Mouse (Mus musculus): ENCODE measurements at regions not wholly inside any gene's neighbourhood (a gene's known extent, or its start where the extent isn't known, plus 50 kb on each side); places are given as distances from the start of the nearest gene placed in this dataset.

DNA sequence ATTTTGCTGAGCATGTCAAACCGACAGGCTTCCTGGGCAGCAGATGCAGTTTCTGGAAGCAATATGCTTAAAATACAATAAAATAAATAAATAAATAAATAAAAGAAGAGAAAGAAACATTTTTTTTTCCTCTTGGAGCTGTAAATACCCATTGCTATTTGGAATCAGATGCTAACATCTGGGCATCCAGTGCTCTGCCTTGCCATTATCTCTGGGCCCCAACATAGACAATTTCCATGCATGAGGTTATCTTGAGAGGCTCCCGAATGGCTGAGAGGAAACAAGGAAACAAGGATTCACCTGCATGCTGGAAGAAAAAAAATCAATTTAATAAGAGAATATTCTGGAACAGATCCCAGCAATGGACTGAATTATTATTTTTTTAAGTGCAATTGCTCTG is 120.0 kb upstream of the Meis1 start:
- H3K9ac ChIP-seq (ENCODE audit: low read depth, low read length): no peak overlapping the region
- H3K27ac ChIP-seq (ENCODE audit: low read depth, low read length): no peak overlapping the region
- ATAC-seq (replicated peaks; ENCODE audit: low FRiP score) (no peak), DNase-seq (ENCODE audit: low spot score) (no peak)
- H3K4me1 ChIP-seq (replicated peaks; ENCODE audit: control insufficient read depth, insufficient read depth, low read length): no peaks in the 10 kb centered on the region
- no peaks in the 10 kb centered on the region for H3K9me3 ChIP-seq (ENCODE audit: control insufficient read depth, low read length)
- no peak overlapping the region for H3K4me2 ChIP-seq
- H3K27me3 ChIP-seq (replicated peaks; ENCODE audit: control insufficient read depth, insufficient read depth, low read length): no peaks in the 10 kb centered on the region
- no peak overlapping the region for H3K4me3 ChIP-seq (ENCODE audit: low read depth, low read length)
- H3K36me3 ChIP-seq (ENCODE audit: control insufficient read depth, insufficient read depth, low read length): no peaks in the 10 kb centered on the region
- 69% methylated on average over 2 of the region's 2 CpGs for WGBS

DNA sequence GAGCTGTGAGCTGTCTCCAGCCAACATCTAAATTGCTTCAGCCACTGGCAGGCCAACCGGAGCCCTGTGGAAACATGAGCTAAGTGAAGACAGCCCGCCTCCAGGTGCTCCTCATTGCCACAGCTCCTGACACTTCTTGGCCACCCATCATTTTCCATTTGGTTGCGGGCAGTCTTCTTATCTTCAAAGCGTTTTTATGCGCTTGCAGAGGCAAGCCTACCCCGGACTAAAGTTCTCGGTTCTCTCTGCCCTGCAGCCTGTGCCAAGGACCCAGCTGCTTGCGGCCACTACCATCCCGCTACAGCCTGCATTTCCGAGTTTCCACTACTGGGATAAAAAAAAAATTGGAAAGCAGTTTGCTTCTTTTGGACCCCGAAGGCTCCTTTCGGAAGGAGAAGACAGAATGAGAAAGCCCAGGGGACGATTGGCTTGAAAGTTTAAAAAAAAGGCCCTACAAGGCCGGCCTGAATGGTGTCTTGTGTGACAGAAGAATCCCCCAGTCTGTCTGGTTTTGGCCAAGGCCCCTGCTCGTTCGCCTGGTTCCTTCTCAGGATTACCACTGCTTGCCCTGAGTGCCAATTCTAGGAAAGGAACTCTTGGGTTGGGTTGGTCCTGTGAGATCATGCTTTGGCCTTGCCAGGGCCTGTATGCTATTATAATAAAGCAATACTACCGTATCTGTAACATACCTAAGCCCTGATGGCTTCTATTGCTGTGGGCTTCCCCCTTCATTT is 124.6 kb upstream of the Meis1 start:
- H3K27me3 ChIP-seq (replicated peaks; ENCODE audit: control insufficient read depth, insufficient read depth, low read length): no peaks in the 10 kb centered on the region
- no peaks in the 10 kb centered on the region for H3K9me3 ChIP-seq (ENCODE audit: control insufficient read depth, low read length)
- H3K27ac ChIP-seq (ENCODE audit: low read depth, low read length): no peak overlapping the region
- no peaks in the 10 kb centered on the region for H3K36me3 ChIP-seq (ENCODE audit: control insufficient read depth, insufficient read depth, low read length)
- H3K4me1 ChIP-seq (replicated peaks; ENCODE audit: control insufficient read depth, insufficient read depth, low read length): no peaks in the 10 kb centered on the region
- 65% methylated on average over 17 of the region's 17 CpGs for WGBS
- H3K4me2 ChIP-seq: no peak overlapping the region
- no peak overlapping the region for H3K9ac ChIP-seq (ENCODE audit: low read depth, low read length)
- no peak for DNase-seq (ENCODE audit: low spot score)
- no peak overlapping the region for H3K4me3 ChIP-seq (ENCODE audit: low read depth, low read length)
- no peak for ATAC-seq (replicated peaks; ENCODE audit: low FRiP score)

DNA sequence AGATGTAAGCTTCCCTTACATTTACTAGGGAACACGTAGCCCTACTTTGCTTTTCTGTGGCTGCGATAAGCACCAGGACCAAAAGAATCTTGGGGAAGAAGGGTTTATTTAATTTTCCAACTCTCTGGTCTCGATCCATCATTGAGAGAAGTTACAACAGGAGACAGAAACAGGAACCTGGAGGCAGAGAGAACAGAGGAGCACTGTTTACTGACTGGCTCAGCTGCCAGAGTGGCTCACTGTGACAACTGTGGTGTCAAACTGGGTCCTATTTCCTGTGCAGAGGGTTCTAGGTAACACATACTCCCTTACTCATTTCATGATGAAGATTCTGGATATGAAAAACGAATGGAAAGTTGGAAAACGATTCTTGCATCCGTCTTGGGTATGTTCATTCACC is 125.7 kb upstream of the Meis1 start:
- Histone ChIP-seq H3K27ac (ENCODE audit: low read depth, low read length) (no peak overlapping the region), H3K4me2 (no peak overlapping the region)

DNA sequence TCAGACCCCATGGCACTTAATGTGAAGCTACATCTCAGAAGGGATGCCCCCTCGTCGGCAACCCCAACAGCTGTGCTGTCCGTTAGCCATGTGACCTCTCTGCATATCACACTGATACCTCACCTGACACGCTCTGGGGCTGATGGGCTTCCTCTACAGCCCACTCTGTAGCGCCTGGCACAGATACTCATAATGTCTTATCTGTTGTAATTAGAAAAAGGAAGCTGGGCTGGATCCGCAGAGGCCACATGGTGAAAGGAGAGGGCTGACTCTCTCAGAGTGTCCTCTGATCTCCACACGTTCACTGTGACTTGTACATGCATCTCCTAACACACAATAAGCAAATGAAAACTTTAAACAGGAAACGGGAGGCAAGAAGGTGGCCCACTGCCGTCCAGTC is 126.5 kb upstream of the Meis1 start:
- no peak for DNase-seq (ENCODE audit: low spot score)
- Histone ChIP-seq H3K9me3 (ENCODE audit: control insufficient read depth, low read length) (no peaks in the 10 kb centered on the region), H3K4me3 (ENCODE audit: low read depth, low read length) (no peak overlapping the region), H3K4me1 (replicated peaks; ENCODE audit: control insufficient read depth, insufficient read depth, low read length) (no peaks in the 10 kb centered on the region), H3K27me3 (replicated peaks; ENCODE audit: control insufficient read depth, insufficient read depth, low read length) (no peaks in the 10 kb centered on the region), H3K4me2 (no peak overlapping the region), H3K36me3 (ENCODE audit: control insufficient read depth, insufficient read depth, low read length) (no peaks in the 10 kb centered on the region), H3K9ac (ENCODE audit: low read depth, low read length) (no peak overlapping the region), H3K27ac (ENCODE audit: low read depth, low read length) (no peak overlapping the region)
- 50% methylated on average over 9 of the region's 9 CpGs for WGBS
- ATAC-seq (replicated peaks; ENCODE audit: low FRiP score): no peak

More for the DNA sequence above, 125.7 kb upstream of the Meis1 start:
- DNase-seq (ENCODE audit: low spot score) (no peak), ATAC-seq (replicated peaks; ENCODE audit: low FRiP score) (no peak)
- Histone ChIP-seq H3K4me1 (replicated peaks; ENCODE audit: control insufficient read depth, insufficient read depth, low read length) (no peaks in the 10 kb centered on the region), H3K4me3 (ENCODE audit: low read depth, low read length) (no peak overlapping the region), H3K27me3 (replicated peaks; ENCODE audit: control insufficient read depth, insufficient read depth, low read length) (no peaks in the 10 kb centered on the region), H3K9me3 (ENCODE audit: control insufficient read depth, low read length) (no peaks in the 10 kb centered on the region), H3K36me3 (ENCODE audit: control insufficient read depth, insufficient read depth, low read length) (no peaks in the 10 kb centered on the region), H3K9ac (ENCODE audit: low read depth, low read length) (no peak overlapping the region)
- WGBS: 82% methylated on average over 6 of the region's 6 CpGs

DNA sequence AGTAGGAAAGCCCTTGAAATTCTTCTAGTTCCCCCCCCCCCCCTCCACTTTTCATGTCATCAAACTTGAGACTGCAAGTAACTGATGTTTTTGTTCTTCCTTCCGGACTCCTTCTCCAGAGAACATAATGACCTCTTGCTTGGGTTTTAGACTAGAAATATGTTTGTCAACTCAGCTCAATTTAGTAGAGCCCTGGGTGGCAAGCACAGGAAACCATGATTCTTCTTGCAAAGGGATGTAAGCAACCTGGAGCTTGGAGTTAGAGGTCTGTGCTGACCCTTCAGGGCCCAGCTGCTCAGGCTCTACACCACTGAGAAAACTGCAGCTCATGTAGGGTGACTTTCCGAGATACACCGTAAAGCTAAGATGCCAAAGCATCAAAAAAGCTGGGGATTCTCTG is 127.2 kb upstream of the Meis1 start:
- Histone ChIP-seq H3K27ac (ENCODE audit: low read depth, low read length) (no peak overlapping the region), H3K4me2 (no peak overlapping the region), H3K9me3 (ENCODE audit: control insufficient read depth, low read length) (no peaks in the 10 kb centered on the region), H3K27me3 (replicated peaks; ENCODE audit: control insufficient read depth, insufficient read depth, low read length) (no peaks in the 10 kb centered on the region), H3K4me3 (ENCODE audit: low read depth, low read length) (no peak overlapping the region), H3K9ac (ENCODE audit: low read depth, low read length) (no peak overlapping the region), H3K36me3 (ENCODE audit: control insufficient read depth, insufficient read depth, low read length) (no peaks in the 10 kb centered on the region), H3K4me1 (replicated peaks; ENCODE audit: control insufficient read depth, insufficient read depth, low read length) (no peaks in the 10 kb centered on the region)
- no peak for ATAC-seq (replicated peaks; ENCODE audit: low FRiP score)
- DNase-seq (ENCODE audit: low spot score): no peak
- 81% methylated on average over 3 of the region's 3 CpGs for WGBS

DNA sequence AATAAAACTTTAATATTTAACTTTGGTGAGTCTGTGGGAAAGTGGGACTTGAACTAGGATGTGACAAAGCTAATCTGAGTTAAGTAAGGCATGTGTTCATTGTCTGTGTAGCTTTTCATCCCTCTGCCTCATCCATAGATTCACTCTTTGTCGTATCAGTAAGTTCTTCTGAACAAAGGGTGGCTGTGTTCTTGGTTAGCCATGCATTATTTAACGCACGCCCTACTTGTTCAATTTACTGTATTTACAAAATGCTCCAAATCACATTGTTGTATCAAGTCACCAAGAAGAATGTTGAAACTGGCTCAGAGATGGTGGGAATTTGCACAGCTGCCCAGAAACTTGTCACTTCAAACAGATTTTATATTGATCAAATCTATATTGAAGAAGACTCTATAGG is 132.2 kb upstream of the Meis1 start:
- 83% methylated on average over 3 of the region's 3 CpGs for WGBS
- H3K4me3 ChIP-seq (ENCODE audit: low read depth, low read length): no peak overlapping the region
- H3K9me3 ChIP-seq (ENCODE audit: control insufficient read depth, low read length): no peaks in the 10 kb centered on the region
- H3K4me1 ChIP-seq (replicated peaks; ENCODE audit: control insufficient read depth, insufficient read depth, low read length): no peaks in the 10 kb centered on the region
- no peak overlapping the region for H3K9ac ChIP-seq (ENCODE audit: low read depth, low read length)
- ATAC-seq (replicated peaks; ENCODE audit: low FRiP score) (no peak), DNase-seq (ENCODE audit: low spot score) (no peak)
- H3K27me3 ChIP-seq (replicated peaks; ENCODE audit: control insufficient read depth, insufficient read depth, low read length): no peaks in the 10 kb centered on the region
- no peak overlapping the region for H3K27ac ChIP-seq (ENCODE audit: low read depth, low read length)
- H3K4me2 ChIP-seq: no peak overlapping the region
- H3K36me3 ChIP-seq (ENCODE audit: control insufficient read depth, insufficient read depth, low read length): no peaks in the 10 kb centered on the region

DNA sequence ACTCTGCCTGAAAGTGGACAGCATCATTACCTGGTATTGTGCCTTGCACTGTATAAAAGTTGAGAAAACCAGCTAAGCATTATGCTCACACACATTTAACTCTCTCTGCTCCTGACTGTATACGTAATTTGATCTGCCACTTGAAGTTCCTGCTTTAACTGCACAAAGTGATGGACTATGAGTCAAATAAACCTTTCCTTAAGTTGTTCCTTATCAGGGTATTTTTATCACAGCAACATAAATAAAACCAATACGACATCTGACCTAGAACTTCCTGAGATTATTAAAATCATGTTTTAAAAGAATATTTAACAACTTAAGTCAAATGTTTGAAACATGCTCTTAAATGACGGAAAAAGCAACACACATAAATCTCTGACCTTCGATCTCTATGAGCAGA is 134.9 kb upstream of the Meis1 start:
- ATAC-seq (replicated peaks; ENCODE audit: low FRiP score) (no peak), DNase-seq (ENCODE audit: low spot score) (no peak)
- Histone ChIP-seq H3K27me3 (replicated peaks; ENCODE audit: control insufficient read depth, insufficient read depth, low read length) (no peaks in the 10 kb centered on the region), H3K4me2 (no peak overlapping the region), H3K36me3 (ENCODE audit: control insufficient read depth, insufficient read depth, low read length) (no peaks in the 10 kb centered on the region), H3K27ac (ENCODE audit: low read depth, low read length) (no peak overlapping the region), H3K4me3 (ENCODE audit: low read depth, low read length) (no peak overlapping the region), H3K9ac (ENCODE audit: low read depth, low read length) (no peak overlapping the region), H3K4me1 (replicated peaks; ENCODE audit: control insufficient read depth, insufficient read depth, low read length) (no peaks in the 10 kb centered on the region), H3K9me3 (ENCODE audit: control insufficient read depth, low read length) (no peaks in the 10 kb centered on the region)
- WGBS: 67% methylated on average over 4 of the region's 4 CpGs

DNA sequence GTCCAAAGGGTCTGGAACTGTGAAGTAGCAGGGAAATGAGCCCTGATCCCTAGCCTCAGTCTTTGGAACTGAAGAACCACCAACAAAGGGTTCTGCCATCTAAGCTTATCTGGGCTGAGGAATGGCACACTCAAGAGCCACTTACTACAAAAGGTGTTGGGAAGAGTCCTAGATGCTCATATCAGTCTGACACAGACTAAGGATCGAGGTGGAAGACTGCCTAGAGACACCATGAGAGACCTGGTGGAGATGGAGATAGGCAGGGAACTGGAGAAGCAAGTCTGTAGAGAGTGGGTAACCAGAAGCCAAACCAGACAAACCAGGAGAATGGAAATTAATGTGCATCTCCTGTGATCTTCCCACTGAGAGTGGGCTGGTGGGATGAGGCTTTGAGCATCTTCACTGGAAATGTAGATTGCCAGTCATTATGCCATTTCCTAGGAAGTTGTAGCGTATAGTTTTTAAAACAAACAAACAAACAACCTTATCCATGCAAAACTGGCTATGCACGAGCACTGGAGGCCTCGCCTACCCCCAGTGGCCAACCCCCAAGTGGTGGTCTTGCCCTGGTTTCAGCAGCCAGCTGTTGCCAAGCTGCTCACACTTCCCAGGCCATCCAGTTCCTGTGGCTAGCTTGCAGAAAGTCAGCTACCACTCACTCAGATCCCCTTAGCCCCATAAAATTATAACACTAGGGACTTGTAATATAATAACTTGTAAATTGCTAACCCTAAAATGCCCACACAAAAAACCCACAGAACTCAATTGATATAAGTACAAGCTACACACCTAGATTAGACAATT is 136.2 kb upstream of the Meis1 start:
- H3K4me2 ChIP-seq: no peak overlapping the region
- H3K9ac ChIP-seq (ENCODE audit: low read depth, low read length): no peak overlapping the region
- 84% methylated on average over 4 of the region's 4 CpGs for WGBS
- no peak overlapping the region for H3K27ac ChIP-seq (ENCODE audit: low read depth, low read length)
- no peak overlapping the region for H3K4me3 ChIP-seq (ENCODE audit: low read depth, low read length)
- no peak for ATAC-seq (replicated peaks; ENCODE audit: low FRiP score)
- no peaks in the 10 kb centered on the region for H3K27me3 ChIP-seq (replicated peaks; ENCODE audit: control insufficient read depth, insufficient read depth, low read length)
- no peak for DNase-seq (ENCODE audit: low spot score)
- no peaks in the 10 kb centered on the region for H3K36me3 ChIP-seq (ENCODE audit: control insufficient read depth, insufficient read depth, low read length)
- no peaks in the 10 kb centered on the region for H3K9me3 ChIP-seq (ENCODE audit: control insufficient read depth, low read length)
- H3K4me1 ChIP-seq (replicated peaks; ENCODE audit: control insufficient read depth, insufficient read depth, low read length): no peaks in the 10 kb centered on the region

DNA sequence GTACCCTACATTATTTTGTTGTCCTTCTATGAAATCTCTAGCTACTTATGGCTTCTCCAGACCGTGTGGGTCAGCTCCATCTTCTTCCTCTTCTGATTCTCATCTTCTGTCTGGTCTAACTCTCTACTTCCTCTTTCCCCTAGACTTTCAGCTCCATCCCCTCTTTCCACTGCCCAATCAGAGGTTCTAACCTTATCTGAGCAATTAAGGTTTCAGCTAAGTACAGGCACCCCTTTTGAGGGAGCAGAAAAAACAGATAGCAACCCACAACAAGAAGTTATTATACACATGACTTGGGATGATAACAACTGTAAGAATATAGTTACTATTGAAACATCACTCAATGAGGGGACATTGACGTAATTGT is 136.8 kb upstream of the Meis1 start:
- Histone ChIP-seq H3K36me3 (ENCODE audit: control insufficient read depth, insufficient read depth, low read length) (no peaks in the 10 kb centered on the region), H3K9me3 (ENCODE audit: control insufficient read depth, low read length) (no peaks in the 10 kb centered on the region), H3K4me1 (replicated peaks; ENCODE audit: control insufficient read depth, insufficient read depth, low read length) (no peaks in the 10 kb centered on the region), H3K4me3 (ENCODE audit: low read depth, low read length) (no peak overlapping the region), H3K27ac (ENCODE audit: low read depth, low read length) (no peak overlapping the region), H3K4me2 (no peak overlapping the region), H3K27me3 (replicated peaks; ENCODE audit: control insufficient read depth, insufficient read depth, low read length) (no peaks in the 10 kb centered on the region), H3K9ac (ENCODE audit: low read depth, low read length) (no peak overlapping the region)
- DNase-seq (ENCODE audit: low spot score): no peak
- WGBS: 51% methylated on average over 2 of the region's 2 CpGs
- ATAC-seq (replicated peaks; ENCODE audit: low FRiP score): no peak

Data from liver, embryonic 11.5 days (tissue).